Mouse (Mus musculus): ENCODE data around the gene Dclk1. TPM values are rescaled to one million over a fixed set of nuclear protein-coding genes. Genes with fewer than 3 reads are reported as not detected.

The Dclk1 gene
- polyA plus RNA-seq, 1 experiment from 2014 or later = 4.4 TPM

- no peak for DNase-seq (ENCODE audit: low spot score)
- H3K36me3 ChIP-seq (ENCODE audit: control insufficient read depth, insufficient read depth, low read length) = no peaks in the 10 kb centered on the region
- WGBS = 55% methylated on average over 13 of the region's 13 CpGs
- no peak overlapping the region for H3K4me2 ChIP-seq (replicated peaks; ENCODE audit: low read depth)
- H3K9ac ChIP-seq (ENCODE audit: low read length) = no peak overlapping the region
- H3K27me3 ChIP-seq (ENCODE audit: control insufficient read depth, insufficient read depth, low read length) = no peaks in the 10 kb centered on the region
- no peak for ATAC-seq (ENCODE audit: low FRiP score, low TSS enrichment)
- no peaks in the 10 kb centered on the region for H3K9me3 ChIP-seq (ENCODE audit: control insufficient read depth, low read length)
- H3K27ac ChIP-seq (replicated peaks) = no peak overlapping the region
- H3K4me3 ChIP-seq (ENCODE audit: low read depth, low read length) = no peak overlapping the region
- TF ChIP-seq EP300 (optimal IDR thresholded peaks at IDR 0.05) (no peak), CTCF (IDR thresholded peaks at IDR 0.05; ENCODE audit: low read depth) (no peak)
- H3K4me1 ChIP-seq (replicated peaks; ENCODE audit: control insufficient read depth, insufficient read depth) = no peaks in the 10 kb centered on the region
These were observed 301.9 kb downstream of the Dclk1 start for GRCm38 (mm10) chr3:55543929-55544684.

- Histone ChIP-seq H3K27ac (replicated peaks) (no peak overlapping the region), H3K9ac (ENCODE audit: low read length) (no peak overlapping the region), H3K4me2 (replicated peaks; ENCODE audit: low read depth) (no peak overlapping the region), H3K9me3 (ENCODE audit: control insufficient read depth, low read length) (no peaks in the 10 kb centered on the region), H3K4me3 (ENCODE audit: low read depth, low read length) (no peak overlapping the region), H3K4me1 (replicated peaks; ENCODE audit: control insufficient read depth, insufficient read depth) (no peaks in the 10 kb centered on the region), H3K36me3 (ENCODE audit: control insufficient read depth, insufficient read depth, low read length) (no peaks in the 10 kb centered on the region), H3K27me3 (ENCODE audit: control insufficient read depth, insufficient read depth, low read length) (no peaks in the 10 kb centered on the region)
- WGBS = 79% methylated on average over 3 of the region's 3 CpGs
- ATAC-seq (ENCODE audit: low FRiP score, low TSS enrichment) (no peak), DNase-seq (ENCODE audit: low spot score) (no peak)
- no peak for TF ChIP-seq EP300 (optimal IDR thresholded peaks at IDR 0.05)
- no peak for TF ChIP-seq CTCF (IDR thresholded peaks at IDR 0.05; ENCODE audit: low read depth)
These were observed 303.1 kb downstream of the Dclk1 start for GRCm38 (mm10) chr3:55545296-55545695.

- H3K9ac ChIP-seq (ENCODE audit: low read length) = no peak overlapping the region
- TF ChIP-seq CTCF (IDR thresholded peaks at IDR 0.05; ENCODE audit: low read depth) (no peak), EP300 (optimal IDR thresholded peaks at IDR 0.05) (no peak)
- H3K4me3 ChIP-seq (ENCODE audit: low read depth, low read length) = no peak overlapping the region
- no peaks in the 10 kb centered on the region for H3K27me3 ChIP-seq (ENCODE audit: control insufficient read depth, insufficient read depth, low read length)
- H3K4me2 ChIP-seq (replicated peaks; ENCODE audit: low read depth) = no peak overlapping the region
- no peaks in the 10 kb centered on the region for H3K4me1 ChIP-seq (replicated peaks; ENCODE audit: control insufficient read depth, insufficient read depth)
- no peaks in the 10 kb centered on the region for H3K9me3 ChIP-seq (ENCODE audit: control insufficient read depth, low read length)
- DNase-seq (ENCODE audit: low spot score) (no peak), ATAC-seq (ENCODE audit: low FRiP score, low TSS enrichment) (no peak)
- no peaks in the 10 kb centered on the region for H3K36me3 ChIP-seq (ENCODE audit: control insufficient read depth, insufficient read depth, low read length)
- WGBS = 88% methylated on average over 9 of the region's 9 CpGs
- H3K27ac ChIP-seq (replicated peaks) = no peak overlapping the region
These were observed 303.8 kb downstream of the Dclk1 start for GRCm38 (mm10) chr3:55545916-55546315.

- Histone ChIP-seq H3K9ac (ENCODE audit: low read length) (no peak overlapping the region), H3K27me3 (ENCODE audit: control insufficient read depth, insufficient read depth, low read length) (no peaks in the 10 kb centered on the region), H3K4me3 (ENCODE audit: low read depth, low read length) (no peak overlapping the region), H3K9me3 (ENCODE audit: control insufficient read depth, low read length) (no peaks in the 10 kb centered on the region), H3K4me2 (replicated peaks; ENCODE audit: low read depth) (no peak overlapping the region), H3K27ac (replicated peaks) (no peak overlapping the region), H3K4me1 (replicated peaks; ENCODE audit: control insufficient read depth, insufficient read depth) (no peaks in the 10 kb centered on the region), H3K36me3 (ENCODE audit: control insufficient read depth, insufficient read depth, low read length) (no peaks in the 10 kb centered on the region)
- 58% methylated on average over 2 of the region's 2 CpGs for whole genome bisulfite sequencing
- DNase-seq (ENCODE audit: low spot score) (no peak), ATAC-seq (ENCODE audit: low FRiP score, low TSS enrichment) (no peak)
- no peak for TF ChIP-seq CTCF (IDR thresholded peaks at IDR 0.05; ENCODE audit: low read depth)
- no peak for TF ChIP-seq EP300 (optimal IDR thresholded peaks at IDR 0.05)
These were observed 304.9 kb downstream of the Dclk1 start for GRCm38 (mm10) chr3:55547106-55547505.

DNA sequence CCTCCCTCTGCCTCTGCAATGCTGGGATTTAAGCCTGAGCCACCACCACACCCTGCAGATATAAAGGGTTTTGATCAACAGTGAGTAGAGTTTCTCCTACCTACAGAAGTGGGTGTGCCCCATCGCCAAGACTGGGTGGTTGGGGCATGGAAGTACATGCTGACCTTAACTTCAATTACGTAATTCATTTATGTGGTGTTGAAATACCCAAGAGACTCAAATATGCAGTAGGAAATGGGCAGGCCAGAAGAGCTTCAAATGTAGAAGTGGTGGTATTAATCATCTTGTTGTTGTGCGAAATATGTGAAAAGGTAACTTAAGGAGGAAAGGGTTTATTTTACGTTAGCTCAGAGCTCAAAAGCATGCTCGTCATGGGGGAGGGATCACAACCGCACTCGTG is 307.2 kb downstream of the Dclk1 start:
- H3K4me3 ChIP-seq (ENCODE audit: low read depth, low read length) = no peak overlapping the region
- peak; percentile 67 for ATAC-seq (ENCODE audit: low FRiP score, low TSS enrichment)
- no peaks in the 10 kb centered on the region for H3K9me3 ChIP-seq (ENCODE audit: control insufficient read depth, low read length)
- no peak overlapping the region for H3K27ac ChIP-seq (replicated peaks)
- WGBS = 69% methylated on average over 7 of the region's 7 CpGs
- no peaks in the 10 kb centered on the region for H3K27me3 ChIP-seq (ENCODE audit: control insufficient read depth, insufficient read depth, low read length)
- no peak overlapping the region for H3K4me2 ChIP-seq (replicated peaks; ENCODE audit: low read depth)
- H3K36me3 ChIP-seq (ENCODE audit: control insufficient read depth, insufficient read depth, low read length) = no peaks in the 10 kb centered on the region
- no peak for DNase-seq (ENCODE audit: low spot score)
- H3K4me1 ChIP-seq (replicated peaks; ENCODE audit: control insufficient read depth, insufficient read depth) = no peaks in the 10 kb centered on the region
- no peak for TF ChIP-seq EP300 (optimal IDR thresholded peaks at IDR 0.05)
- TF ChIP-seq CTCF (IDR thresholded peaks at IDR 0.05; ENCODE audit: low read depth) = no peak
- H3K9ac ChIP-seq (ENCODE audit: low read length) = no peak overlapping the region

DNA sequence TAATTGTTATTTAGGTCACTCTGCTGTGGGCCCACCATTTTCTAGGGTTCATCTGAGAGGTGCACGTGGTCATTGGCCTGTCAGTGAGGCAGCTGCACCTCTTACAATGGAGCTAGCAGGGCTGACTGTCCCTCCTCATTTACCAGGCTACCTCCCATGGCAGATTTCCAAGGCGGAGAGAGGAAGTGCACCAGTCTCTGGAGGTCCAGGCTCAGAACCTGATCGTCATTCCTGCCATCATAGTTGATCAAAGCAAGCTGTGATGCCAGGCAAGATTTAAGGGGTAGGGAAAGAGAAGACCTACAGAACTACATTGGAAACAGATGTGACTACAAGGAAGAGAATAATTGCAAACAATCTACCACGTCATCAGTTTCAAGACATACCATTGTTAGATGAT is 308.8 kb downstream of the Dclk1 start:
- H3K4me3 ChIP-seq (ENCODE audit: low read depth, low read length) = no peak overlapping the region
- H3K4me2 ChIP-seq (replicated peaks; ENCODE audit: low read depth) = no peak overlapping the region
- H3K36me3 ChIP-seq (ENCODE audit: control insufficient read depth, insufficient read depth, low read length) = no peaks in the 10 kb centered on the region
- 75% methylated on average over 4 of the region's 4 CpGs for WGBS
- no peak for ATAC-seq (ENCODE audit: low FRiP score, low TSS enrichment)
- TF ChIP-seq CTCF (IDR thresholded peaks at IDR 0.05; ENCODE audit: low read depth) = no peak
- TF ChIP-seq EP300 (optimal IDR thresholded peaks at IDR 0.05) = no peak
- no peak overlapping the region for H3K9ac ChIP-seq (ENCODE audit: low read length)
- H3K9me3 ChIP-seq (ENCODE audit: control insufficient read depth, low read length) = no peaks in the 10 kb centered on the region
- H3K4me1 ChIP-seq (replicated peaks; ENCODE audit: control insufficient read depth, insufficient read depth) = no peaks in the 10 kb centered on the region
- H3K27ac ChIP-seq (replicated peaks) = no peak overlapping the region
- H3K27me3 ChIP-seq (ENCODE audit: control insufficient read depth, insufficient read depth, low read length) = no peaks in the 10 kb centered on the region
- DNase-seq (ENCODE audit: low spot score) = no peak
